Mouse (Mus musculus): Measurements from ENCODE around the gene Macrod2. TPM values are rescaled to one million over a fixed set of nuclear protein-coding genes. Genes with fewer than 3 reads are reported as not detected.

The Macrod2 gene
- polyA plus RNA-seq, 1 experiment = 0.95 TPM

DNA sequence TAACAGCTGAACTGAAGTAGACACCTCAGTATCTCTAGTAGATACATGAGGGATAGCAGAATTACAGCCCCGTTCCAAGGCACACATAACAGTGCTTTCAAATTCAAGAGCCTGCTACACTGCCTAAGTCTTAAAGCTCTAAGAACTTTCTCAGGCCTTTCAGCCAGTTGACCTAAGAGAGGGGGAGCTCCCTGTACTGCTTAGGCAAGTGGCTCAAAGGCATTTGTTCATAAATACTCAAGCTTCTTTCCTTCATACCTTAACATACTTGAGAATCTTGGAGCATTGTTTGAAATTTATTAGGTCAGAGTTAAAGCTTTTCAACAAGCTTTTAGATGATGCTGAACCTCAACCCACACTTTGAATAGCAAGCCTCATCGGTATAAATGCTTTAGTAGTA, 363.8 kb downstream of the Macrod2 start:
- H3K79me3 ChIP-seq (ENCODE audit: low read depth) = no peaks in the 10 kb centered on the region
- no peak overlapping the region for H3K4me3 ChIP-seq (ENCODE audit: insufficient read depth, poor library complexity, severe bottlenecking)
- H3K27me3 ChIP-seq (ENCODE audit: control insufficient read depth, insufficient read depth, insufficient read length) = no peaks in the 10 kb centered on the region
- H3K79me2 ChIP-seq (ENCODE audit: control insufficient read depth, insufficient read depth) = no peaks in the 10 kb centered on the region
- no peaks in the 10 kb centered on the region for H3K36me3 ChIP-seq (ENCODE audit: control insufficient read depth, insufficient read depth)
- H3ac ChIP-seq (ENCODE audit: control insufficient read depth, insufficient read length, low read depth) = no peak overlapping the region
- TF ChIP-seq MYOD1 (IDR thresholded peaks at IDR 0.05; ENCODE audit: control insufficient read depth, insufficient read length, low read depth) (no peak), CEBPB (IDR thresholded peaks at IDR 0.05; ENCODE audit: low read depth) (no peak), FOSL1 (IDR thresholded peaks at IDR 0.05; ENCODE audit: insufficient read depth, low read length, poor library complexity, severe bottlenecking) (no peak), MAX (IDR thresholded peaks at IDR 0.05) (no peak), USF1 (IDR thresholded peaks at IDR 0.05; ENCODE audit: low read depth) (no peak), MYOG (IDR thresholded peaks at IDR 0.05; ENCODE audit: control insufficient read depth, extremely low read depth, insufficient read length) (no peak), CTCF (IDR thresholded peaks at IDR 0.05; ENCODE audit: control insufficient read depth, insufficient read depth, insufficient read length) (no peak)

GRCm38 (mm10) chr2:140759732-140760131, 364.6 kb downstream of the Macrod2 start:
- no peaks in the 10 kb centered on the region for H3K36me3 ChIP-seq (ENCODE audit: control insufficient read depth, insufficient read depth)
- H3ac ChIP-seq (ENCODE audit: control insufficient read depth, insufficient read length, low read depth) = no peak overlapping the region
- no peaks in the 10 kb centered on the region for H3K79me2 ChIP-seq (ENCODE audit: control insufficient read depth, insufficient read depth)
- H3K27me3 ChIP-seq (ENCODE audit: control insufficient read depth, insufficient read depth, insufficient read length) = no peaks in the 10 kb centered on the region
- TF ChIP-seq CEBPB (IDR thresholded peaks at IDR 0.05; ENCODE audit: low read depth) (no peak), FOSL1 (IDR thresholded peaks at IDR 0.05; ENCODE audit: insufficient read depth, low read length, poor library complexity, severe bottlenecking) (no peak), MYOD1 (IDR thresholded peaks at IDR 0.05; ENCODE audit: control insufficient read depth, insufficient read length, low read depth) (no peak), MYOG (IDR thresholded peaks at IDR 0.05; ENCODE audit: control insufficient read depth, extremely low read depth, insufficient read length) (no peak), USF1 (IDR thresholded peaks at IDR 0.05; ENCODE audit: low read depth) (no peak), CTCF (IDR thresholded peaks at IDR 0.05; ENCODE audit: control insufficient read depth, insufficient read depth, insufficient read length) (no peak), MAX (IDR thresholded peaks at IDR 0.05) (no peak)
- H3K79me3 ChIP-seq (ENCODE audit: low read depth) = no peaks in the 10 kb centered on the region
- no peak overlapping the region for H3K4me3 ChIP-seq (ENCODE audit: insufficient read depth, poor library complexity, severe bottlenecking)

- H3K27me3 ChIP-seq (ENCODE audit: control insufficient read depth, insufficient read depth, insufficient read length) = no peaks in the 10 kb centered on the region
- TF ChIP-seq USF1 (IDR thresholded peaks at IDR 0.05; ENCODE audit: low read depth) = no peak
- TF ChIP-seq MAX (IDR thresholded peaks at IDR 0.05) = no peak
- TF ChIP-seq MYOD1 (IDR thresholded peaks at IDR 0.05; ENCODE audit: control insufficient read depth, insufficient read length, low read depth) = no peak
- no peak for TF ChIP-seq CEBPB (IDR thresholded peaks at IDR 0.05; ENCODE audit: low read depth)
- no peak for TF ChIP-seq MYOG (IDR thresholded peaks at IDR 0.05; ENCODE audit: control insufficient read depth, extremely low read depth, insufficient read length)
- TF ChIP-seq CTCF (IDR thresholded peaks at IDR 0.05; ENCODE audit: control insufficient read depth, insufficient read depth, insufficient read length) = no peak
- no peak for TF ChIP-seq FOSL1 (IDR thresholded peaks at IDR 0.05; ENCODE audit: insufficient read depth, low read length, poor library complexity, severe bottlenecking)
- no peak overlapping the region for H3K4me3 ChIP-seq (ENCODE audit: insufficient read depth, poor library complexity, severe bottlenecking)
- H3ac ChIP-seq (ENCODE audit: control insufficient read depth, insufficient read length, low read depth) = no peak overlapping the region
- no peaks in the 10 kb centered on the region for H3K79me2 ChIP-seq (ENCODE audit: control insufficient read depth, insufficient read depth)
- H3K36me3 ChIP-seq (ENCODE audit: control insufficient read depth, insufficient read depth) = no peaks in the 10 kb centered on the region
- no peaks in the 10 kb centered on the region for H3K79me3 ChIP-seq (ENCODE audit: low read depth)
Observed at GRCm38 (mm10) chr2:140760137-140760536, 365.0 kb downstream of the Macrod2 start.

DNA sequence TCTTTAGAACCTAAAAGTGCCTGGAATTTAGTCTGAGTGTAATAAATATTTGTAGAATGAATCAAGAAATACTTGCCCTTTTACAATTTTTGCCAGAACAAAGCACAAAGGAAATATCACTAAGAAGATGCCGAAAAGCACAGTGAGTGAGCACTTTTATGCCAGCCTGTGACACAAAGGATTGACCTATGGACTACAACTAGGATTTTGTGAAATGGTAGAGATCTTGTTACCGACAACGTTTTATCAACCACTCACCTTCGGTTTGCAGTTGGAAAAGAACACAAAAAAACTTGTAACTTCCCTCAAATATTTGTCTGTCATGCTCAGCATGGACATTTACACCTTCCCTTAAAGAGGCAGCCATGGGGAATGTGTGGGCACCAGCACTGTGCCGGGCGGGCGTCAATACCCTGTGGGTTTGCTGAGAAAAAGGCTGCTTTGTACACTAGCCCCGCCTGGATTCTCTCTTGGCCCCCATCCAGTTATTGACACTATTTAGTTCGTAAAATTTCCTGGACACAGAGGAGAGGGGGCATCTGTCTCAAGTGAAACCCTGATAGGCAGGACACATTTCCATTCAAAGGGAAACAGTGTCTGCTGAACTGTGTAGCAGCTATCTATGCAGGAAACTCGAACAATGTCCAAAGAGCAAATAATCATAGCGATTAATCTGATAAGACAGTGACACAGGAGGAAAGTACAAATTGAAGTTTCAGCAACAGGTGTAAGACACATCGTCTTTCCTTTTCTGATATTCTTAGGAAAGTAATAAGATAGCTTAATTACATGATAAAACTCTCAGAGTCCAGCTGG, 368.2 kb downstream of the Macrod2 start:
- no peaks in the 10 kb centered on the region for H3K27me3 ChIP-seq (ENCODE audit: control insufficient read depth, insufficient read depth, insufficient read length)
- H3K79me2 ChIP-seq (ENCODE audit: control insufficient read depth, insufficient read depth) = no peaks in the 10 kb centered on the region
- no peak for TF ChIP-seq FOSL1 (IDR thresholded peaks at IDR 0.05; ENCODE audit: insufficient read depth, low read length, poor library complexity, severe bottlenecking)
- TF ChIP-seq CEBPB (IDR thresholded peaks at IDR 0.05; ENCODE audit: low read depth) = no peak
- TF ChIP-seq MAX (IDR thresholded peaks at IDR 0.05) = no peak
- H3ac ChIP-seq (ENCODE audit: control insufficient read depth, insufficient read length, low read depth) = no peak overlapping the region
- no peaks in the 10 kb centered on the region for H3K79me3 ChIP-seq (ENCODE audit: low read depth)
- H3K4me3 ChIP-seq (ENCODE audit: insufficient read depth, poor library complexity, severe bottlenecking) = no peak overlapping the region
- H3K36me3 ChIP-seq (ENCODE audit: control insufficient read depth, insufficient read depth) = no peaks in the 10 kb centered on the region

DNA sequence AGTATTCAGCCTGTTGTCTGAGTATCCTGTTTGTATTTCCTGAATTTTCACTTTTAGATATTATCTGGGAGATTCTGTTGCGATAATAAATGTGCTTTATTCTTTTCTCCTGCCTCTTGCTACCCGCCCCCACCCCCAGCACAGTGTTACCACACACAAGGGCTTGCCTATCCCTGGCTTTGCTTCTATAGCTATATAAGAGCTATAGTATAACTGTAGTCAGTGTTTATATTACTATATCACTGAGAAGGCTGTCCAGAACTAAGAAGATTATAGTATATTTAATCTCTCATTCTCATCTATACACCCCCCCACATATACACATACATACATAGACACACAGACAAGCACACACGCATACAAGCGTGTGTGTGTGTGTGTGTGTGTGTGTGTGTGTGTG, 374.4 kb downstream of the Macrod2 start:
- no peaks in the 10 kb centered on the region for H3K79me2 ChIP-seq (ENCODE audit: control insufficient read depth, insufficient read depth)
- H3K79me3 ChIP-seq (ENCODE audit: low read depth) = no peaks in the 10 kb centered on the region
- H3K36me3 ChIP-seq (ENCODE audit: control insufficient read depth, insufficient read depth) = no peaks in the 10 kb centered on the region
- no peaks in the 10 kb centered on the region for H3K27me3 ChIP-seq (ENCODE audit: control insufficient read depth, insufficient read depth, insufficient read length)
- H3K4me3 ChIP-seq (ENCODE audit: insufficient read depth, poor library complexity, severe bottlenecking) = no peak overlapping the region
- H3ac ChIP-seq (ENCODE audit: control insufficient read depth, insufficient read length, low read depth) = no peak overlapping the region
- no peak for TF ChIP-seq MYOG (IDR thresholded peaks at IDR 0.05; ENCODE audit: control insufficient read depth, extremely low read depth, insufficient read length)
- TF ChIP-seq CEBPB (IDR thresholded peaks at IDR 0.05; ENCODE audit: low read depth) = no peak

DNA sequence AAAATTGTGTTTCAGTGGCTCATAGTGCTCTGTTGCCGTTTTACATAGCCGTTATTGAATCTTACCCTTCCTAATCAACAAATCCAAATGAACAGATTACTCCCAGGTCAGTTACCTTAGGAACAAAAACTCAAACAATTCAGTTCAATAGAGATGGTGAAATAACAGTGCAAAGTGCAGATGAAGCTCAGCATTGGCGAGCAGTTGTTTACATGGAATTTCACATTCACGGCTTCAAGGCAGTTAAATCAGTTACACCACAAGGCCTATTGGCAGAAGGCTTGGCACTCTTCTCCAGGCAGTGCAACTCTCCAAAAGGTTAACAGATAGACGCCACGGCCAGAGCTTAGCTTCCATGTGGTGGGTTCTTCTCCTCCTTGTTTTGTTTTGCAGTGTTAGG, 377.7 kb downstream of the Macrod2 start:
- no peaks in the 10 kb centered on the region for H3K79me2 ChIP-seq (ENCODE audit: control insufficient read depth, insufficient read depth)
- H3K27me3 ChIP-seq (ENCODE audit: control insufficient read depth, insufficient read depth, insufficient read length) = no peaks in the 10 kb centered on the region
- H3K36me3 ChIP-seq (ENCODE audit: control insufficient read depth, insufficient read depth) = no peaks in the 10 kb centered on the region
- H3K79me3 ChIP-seq (ENCODE audit: low read depth) = no peaks in the 10 kb centered on the region
- H3ac ChIP-seq (ENCODE audit: control insufficient read depth, insufficient read length, low read depth) = no peak overlapping the region
- TF ChIP-seq USF1 (IDR thresholded peaks at IDR 0.05; ENCODE audit: low read depth) (no peak), MYOG (IDR thresholded peaks at IDR 0.05; ENCODE audit: control insufficient read depth, extremely low read depth, insufficient read length) (no peak), CTCF (IDR thresholded peaks at IDR 0.05; ENCODE audit: control insufficient read depth, insufficient read depth, insufficient read length) (no peak), CEBPB (IDR thresholded peaks at IDR 0.05; ENCODE audit: low read depth) (no peak), MYOD1 (IDR thresholded peaks at IDR 0.05; ENCODE audit: control insufficient read depth, insufficient read length, low read depth) (no peak), MAX (IDR thresholded peaks at IDR 0.05) (no peak), FOSL1 (IDR thresholded peaks at IDR 0.05; ENCODE audit: insufficient read depth, low read length, poor library complexity, severe bottlenecking) (no peak)
- no peak overlapping the region for H3K4me3 ChIP-seq (ENCODE audit: insufficient read depth, poor library complexity, severe bottlenecking)

Measured in C2C12 (cell line).